Mouse (Mus musculus) bone marrow, adult 2 months (tissue): ENCODE measurements around the gene Mid1.

ENCODE experiments used
- CTCF ChIP-seq: fragments of 200-500 bp; IDR thresholded peaks from 2 replicates; pipeline ENCODE4 v1.5.1; 2011; ENCODE audit warnings: low read length, control low read depth; ENCODE audit not compliant: control insufficient read depth, insufficient read depth
- POLR2A ChIP-seq: fragments of 200-500 bp; IDR thresholded peaks from 2 replicates; pipeline ENCODE4 v1.6.1; 2011; ENCODE audit warnings: low read depth, mild to moderate bottlenecking, control low read depth, low read length, borderline replicate concordance; ENCODE audit not compliant: control insufficient read depth

GRCm38 (mm10) chrX:169826947-169827346 lies 141.9 kb downstream of the Mid1 start:
- TF ChIP-seq CTCF = no peak
- TF ChIP-seq POLR2A = no peak
